Mouse (Mus musculus) embryonic facial prominence, embryonic 12.5 days (tissue): Measurements from ENCODE around the gene Abca16. TPM values are rescaled to one million over a fixed set of nuclear protein-coding genes. Genes with fewer than 3 reads are reported as not detected.

ENCODE experiments used
- polyA plus RNA-seq: library from polyadenylated mRNA; unstranded; fragments of >200 nt; fragmentation: Nextera tagmentation; extraction: Ambion mirVana; gene quantifications from 2 replicates; pipeline ENCODE4 v1.2.1, GENCODE M21; 2016

Gene Abca16
- polyA plus RNA-seq, 1 experiment from 2014 or later, result 0.08 TPM

Other genes starting within 250 kb of the Abca16 start
- 0.10 TPM in 1 of 2 replicates, not detected in the other for gene Anks4b, start 235.8 kb upstream of the Abca16 start, polyA plus RNA-seq
- 77.7 and 109 TPM in 2 replicates for gene Crym, start 207.5 kb upstream of the Abca16 start, polyA plus RNA-seq
- not detected in 2 replicates for gene Abca14, start 205.7 kb upstream of the Abca16 start, polyA plus RNA-seq
- not detected in 2 replicates for gene Abca15, start 81.0 kb upstream of the Abca16 start, polyA plus RNA-seq
- 166 and 177 TPM in 2 replicates for gene Uqcrc2, start 225.5 kb downstream of the Abca16 start, polyA plus RNA-seq